Mouse (Mus musculus): Measurements from ENCODE around the gene Tmeff1.

DNA sequence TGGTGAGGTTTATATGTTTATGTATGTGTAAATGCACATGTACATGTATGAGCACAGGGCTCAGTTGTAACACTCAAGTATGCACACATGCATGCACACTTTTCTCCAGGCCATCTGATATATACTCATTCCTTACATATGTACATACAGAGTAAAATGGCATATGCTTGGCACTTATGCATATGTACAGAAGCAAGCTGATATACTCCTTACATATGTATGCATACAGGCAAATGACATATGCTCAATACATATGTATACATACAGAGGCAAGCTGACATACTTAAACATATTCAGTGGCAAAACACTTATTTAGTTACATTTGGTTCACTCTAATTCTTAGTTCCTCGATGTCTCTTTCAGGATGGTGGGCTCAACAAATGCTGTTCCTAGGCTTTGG lies 7.1 kb upstream of the Tmeff1 start:
- TF ChIP-seq CTCF (conservative IDR thresholded peaks at IDR 0.05; ENCODE audit: low read length) (no peak), NANOG (IDR thresholded peaks at IDR 0.05; ENCODE audit: borderline replicate concordance, low read length) (no peak)
